In the genomic region with DNA sequence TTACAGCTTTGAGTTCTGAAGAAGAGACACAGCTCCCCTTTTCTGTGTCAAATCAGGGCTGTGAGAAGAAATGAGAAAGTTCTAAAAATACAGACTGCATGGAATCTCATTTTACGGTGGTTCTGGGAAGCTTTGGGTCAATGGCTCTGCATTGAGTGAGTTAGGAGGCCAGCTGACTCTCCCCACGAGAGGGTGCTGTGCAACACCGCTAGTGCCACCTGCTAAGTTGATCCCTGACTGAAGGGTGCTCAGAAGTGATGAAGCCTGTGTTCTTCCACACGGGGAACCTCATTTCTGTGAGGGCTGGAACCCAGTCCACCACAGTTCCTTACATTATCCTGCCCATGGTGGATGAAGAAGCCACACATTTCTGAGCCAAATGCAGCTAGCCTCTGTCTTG, we compare ENCODE assay signal across 22 mouse cellular contexts.
DNase-seq lines count a peak whose midpoint lies in the region; ATAC-seq and TF ChIP-seq lines count a peak whose summit lies in the region.
"Had no signal": no experiment of that assay in that cellular context is flagged by ENCODE, and none has a peak within 500 bp of the region (broad histone marks: within the 10 kb centered on the region; RNA-seq: fewer than 3 reads in every experiment).

No protein-coding gene starts in this region.

- H3K4me3 ChIP-seq in heart, postnatal 0 days (ENCODE audit: low read depth, low read length), result no peak overlapping the region
- H3K4me3 ChIP-seq in thymus, adult 2 months (ENCODE audit: control insufficient read depth, insufficient read depth, low read length), result no peak overlapping the region
- H3K4me3 ChIP-seq in hindbrain, embryonic 12.5 days, result no peak overlapping the region
- H3K4me3 ChIP-seq: embryonic facial prominence, embryonic 13.5 days; heart, embryonic 15.5 days; limb, embryonic 15.5 days; megakaryocyte, embryonic 14.5 days had no signal

- H3K4me2 ChIP-seq in heart, postnatal 0 days (ENCODE audit: low read depth, low read length), result no peak overlapping the region
- no peak overlapping the region for H3K4me2 ChIP-seq in hindbrain, embryonic 12.5 days (replicated peaks)
- H3K4me2 ChIP-seq: embryonic facial prominence, embryonic 13.5 days; heart, embryonic 15.5 days; hindbrain, embryonic 14.5 days; limb, embryonic 15.5 days had no signal

- no peak overlapping the region for H3K9ac ChIP-seq in heart, postnatal 0 days (replicated peaks; ENCODE audit: low read depth, low read length)
- no peak overlapping the region for H3K9ac ChIP-seq in hindbrain, embryonic 12.5 days
- H3K9ac ChIP-seq: embryonic facial prominence, embryonic 13.5 days; heart, embryonic 15.5 days; hindbrain, embryonic 14.5 days; limb, embryonic 15.5 days had no signal

- H3K27me3 ChIP-seq in heart, postnatal 0 days (ENCODE audit: control insufficient read depth, insufficient read depth, low read length), result no peaks in the 10 kb centered on the region
- H3K27me3 ChIP-seq in thymus, adult 2 months (ENCODE audit: control insufficient read depth, insufficient read depth, low read length), result no peaks in the 10 kb centered on the region
- H3K27me3 ChIP-seq in hindbrain, embryonic 12.5 days, result no peaks in the 10 kb centered on the region
- H3K27me3 ChIP-seq: embryonic facial prominence, embryonic 13.5 days; limb, embryonic 15.5 days had no signal

- 75% methylated on average over 4 of the region's 4 CpGs for WGBS in heart, postnatal 0 days
- 58% methylated on average over 4 of the region's 4 CpGs for WGBS in thymus, adult 2 months
- WGBS in hindbrain, embryonic 12.5 days, result 78% methylated on average over 4 of the region's 4 CpGs

- intact Hi-C loops in heart, postnatal 25 days (cut with DNase I), result loop anchor here (10.0 kb wide), 1 partner anchor 49 kb away; no protein-coding TSS in a partner anchor
- intact Hi-C loops in gastrocnemius, postnatal 14 days (cut with DNase I; ENCODE audit: low total_unique reads), result no loop called here

- TF ChIP-seq EP300 in heart, postnatal 0 days (IDR thresholded peaks at IDR 0.05; ENCODE audit: low read depth), result no peak

- H3K27ac ChIP-seq in heart, postnatal 0 days (ENCODE audit: low read depth), result no peak overlapping the region
- no peak overlapping the region for H3K27ac ChIP-seq in thymus, adult 2 months (ENCODE audit: control insufficient read depth, insufficient read depth, low read length)
- H3K27ac ChIP-seq in hindbrain, embryonic 12.5 days, result no peak overlapping the region
- H3K27ac ChIP-seq: embryonic facial prominence, embryonic 13.5 days; heart, embryonic 15.5 days; hindbrain, embryonic 14.5 days; limb, embryonic 15.5 days had no signal

- no peaks in the 10 kb centered on the region for H3K9me3 ChIP-seq in heart, postnatal 0 days (replicated peaks; ENCODE audit: control insufficient read depth, low read length)
- no peaks in the 10 kb centered on the region for H3K9me3 ChIP-seq in hindbrain, embryonic 12.5 days (replicated peaks)
- H3K9me3 ChIP-seq: embryonic facial prominence, embryonic 13.5 days; heart, embryonic 15.5 days; limb, embryonic 15.5 days; megakaryocyte, embryonic 14.5 days had no signal

- peaks cover 8% of the 10 kb centered on the region for H3K4me1 ChIP-seq in heart, postnatal 0 days (ENCODE audit: control insufficient read depth, insufficient read depth)
- no peaks in the 10 kb centered on the region; the same call in 1 of the 2 replicates for H3K4me1 ChIP-seq in thymus, adult 2 months (replicated peaks; ENCODE audit: control insufficient read depth, insufficient read depth, low read length)
- no peaks in the 10 kb centered on the region for H3K4me1 ChIP-seq in hindbrain, embryonic 12.5 days
- H3K4me1 ChIP-seq: megakaryocyte, embryonic 14.5 days had no signal

- no peak for DNase-seq in heart, postnatal 0 days (ENCODE audit: low spot score)
- no peak for DNase-seq in heart, postnatal 25 days (ENCODE audit: low spot score)
- peak; percentile 21 for DNase-seq in thymus, adult 2 months
- no peak for DNase-seq in thymus, adult 18-20 months
- DNase-seq in cerebellum, adult 8-10 months, result no peak
- DNase-seq in gastrocnemius, postnatal 14 days, result no peak
- DNase-seq: cerebellum, adult 18-20 months; heart, adult 11 months; kidney, adult 18-20 months; kidney, postnatal 4 days; right cerebral cortex, adult 18-20 months had no signal

- no peaks in the 10 kb centered on the region for H3K36me3 ChIP-seq in heart, postnatal 0 days (replicated peaks; ENCODE audit: control insufficient read depth, insufficient read depth, low read length)
- H3K36me3 ChIP-seq in thymus, adult 2 months (ENCODE audit: control insufficient read depth, insufficient read depth, low read length), result no peaks in the 10 kb centered on the region
- H3K36me3 ChIP-seq in hindbrain, embryonic 12.5 days, result no peaks in the 10 kb centered on the region
- H3K36me3 ChIP-seq: embryonic facial prominence, embryonic 13.5 days; heart, embryonic 15.5 days; limb, embryonic 15.5 days had no signal

- no peak for TF ChIP-seq POLR2A in thymus, adult 2 months (IDR thresholded peaks at IDR 0.05; ENCODE audit: control insufficient read depth, extremely low read depth, insufficient read depth, low read length, poor library complexity)

- ATAC-seq in heart, postnatal 0 days (ENCODE audit: insufficient read depth, low read depth), result no peak
- ATAC-seq in megakaryocyte progenitor cell, adult 5-6 weeks (replicated peaks; ENCODE audit: poor library complexity), result 0 out of 2 replicates have a peak, but pooled peaks have one; percentile 29
- ATAC-seq in hindbrain, embryonic 12.5 days (ENCODE audit: low FRiP score), result no peak
- ATAC-seq: forebrain, embryonic 16.5 days; lung, postnatal 0 days; midbrain, embryonic 16.5 days; Patski had no signal

- TF ChIP-seq CTCF in heart, postnatal 0 days (IDR thresholded peaks at IDR 0.05; ENCODE audit: low read depth), result peak; percentile 30
- TF ChIP-seq CTCF in thymus, adult 2 months (IDR thresholded peaks at IDR 0.05; ENCODE audit: borderline replicate concordance, control insufficient read depth, extremely low read depth, insufficient read depth, low read length, poor library complexity), result 0 out of 2 replicates have a peak, but pooled peaks have one; percentile 36
